Mouse (Mus musculus) hindbrain, postnatal 0 days (tissue): ENCODE results near the gene Spata31d1b. TPM values are rescaled to one million over a fixed set of nuclear protein-coding genes. Genes with fewer than 3 reads are reported as not detected.
"Not testable (repeated sequence)": the region's sequence is repeated elsewhere in the genome, so short reads cannot be mapped to it uniquely, and the experiment has no call there.

Experiments used
- ATAC-seq: fragments of 200-750 bp; cut with Nextera tagmentation; 2 replicates; pipeline ENCODE4 v1.8.0; 2017; ENCODE audit warnings: mild to moderate bottlenecking, moderate TSS enrichment, moderate library complexity
- DNase-seq: peaks from one replicate; pipeline ENCODE4 v3.0.0-alpha.2; 2015; ENCODE audit warnings: low spot score
- H3K27ac ChIP-seq: fragments of 300-500 bp; sonication (generic); 2 replicates; pipeline ENCODE4 v1.5.1; 2014; ENCODE audit warnings: mild to moderate bottlenecking
- H3K27me3 ChIP-seq: fragments of 300-500 bp; sonication (generic); 2 replicates; pipeline ENCODE4 v1.6.1; 2014; ENCODE audit warnings: low read length, mixed read lengths; ENCODE audit not compliant: insufficient read depth
- H3K36me3 ChIP-seq: fragments of 300-500 bp; sonication (generic); 2 replicates; pipeline ENCODE4 v1.6.1; 2014; ENCODE audit warnings: low read length, mixed read lengths; ENCODE audit not compliant: insufficient read depth
- H3K4me1 ChIP-seq: fragments of 300-500 bp; sonication (generic); 2 replicates; pipeline ENCODE4 v1.6.1; 2014; ENCODE audit warnings: antibody characterized with exemption, low read length, mixed read lengths; ENCODE audit not compliant: insufficient read depth
- H3K4me2 ChIP-seq: fragments of 300-500 bp; sonication (generic); 2 replicates; pipeline ENCODE4 v1.6.1; 2014; ENCODE audit warnings: low read depth, mild to moderate bottlenecking, low read length, moderate library complexity, mixed read lengths
- H3K4me3 ChIP-seq: fragments of 300-500 bp; sonication (generic); 2 replicates; pipeline ENCODE4 v1.5.1; 2014; ENCODE audit warnings: low read length
- H3K9ac ChIP-seq: fragments of 300-500 bp; sonication (generic); replicated peaks from 2 replicates; pipeline ENCODE4 v1.6.1; 2014; ENCODE audit warnings: mild to moderate bottlenecking, low read length, moderate library complexity, mixed read lengths
- H3K9me3 ChIP-seq: fragments of 300-500 bp; sonication (generic); 2 replicates; pipeline ENCODE4 v1.6.1; 2016; ENCODE audit warnings: low read length, mixed read lengths
- CTCF ChIP-seq: IDR thresholded peaks from 2 replicates; pipeline ENCODE4 v1.5.1; 2016; ENCODE audit warnings: antibody characterized with exemption, control low read depth, low read depth
- WGBS: fragments of 180-500 bp; shearing (Covaris S2); extraction: QIAGEN DNeasy Blood & Tissue Kit; methylation state at CpG from one replicate; pipeline ENCODE4 v1.1.7; 2014; 5-methylcytosine and 5-hydroxymethylcytosine counted together
- polyA plus RNA-seq: library from polyadenylated mRNA; unstranded; fragments of >200 nt; fragmentation: Nextera tagmentation; extraction: Ambion mirVana; gene quantifications from 2 replicates; pipeline ENCODE4 v1.2.1, GENCODE M21; 2015
- total RNA-seq: library from RNA; depleted of rRNA; stranded (reverse); fragments of >200 nt; gene quantifications from 2 replicates; pipeline ENCODE4 v1.2.3, GENCODE M21; 2014

Gene Spata31d1b
- total and polyA plus RNA-seq, 2 experiments from 2014 or later: 0.21 TPM; not detected in 1

DNA sequence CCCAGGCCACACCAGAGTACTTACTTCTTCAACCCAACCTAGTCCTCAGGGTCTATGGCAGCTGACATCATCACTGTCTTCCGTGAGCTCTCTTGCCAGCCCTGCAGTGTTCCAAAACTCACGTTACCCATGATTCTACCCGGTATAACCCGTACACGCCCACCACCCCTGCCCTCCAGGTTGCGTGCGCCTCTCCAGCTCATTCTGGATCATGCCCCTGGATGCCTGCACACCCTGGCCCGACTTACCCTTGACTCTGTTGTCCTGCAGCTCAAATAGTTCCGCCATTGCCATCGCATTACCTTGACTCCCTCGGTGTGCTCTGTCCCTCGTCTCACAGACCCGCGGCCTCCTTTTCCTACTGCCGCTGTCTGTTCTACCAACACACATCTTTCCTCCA, 1.9 kb upstream of the Spata31d1b start, which contains the start of gene Spata31d1a:
Gene Spata31d1a (minus strand): TSS at position 101 of the 400 bp plus-strand sequence.
- no peak for TF ChIP-seq CTCF
- Histone ChIP-seq H3K36me3 (no peaks in the 10 kb centered on the region), H3K27ac (no peak within 1 kb of the TSS)

DNA sequence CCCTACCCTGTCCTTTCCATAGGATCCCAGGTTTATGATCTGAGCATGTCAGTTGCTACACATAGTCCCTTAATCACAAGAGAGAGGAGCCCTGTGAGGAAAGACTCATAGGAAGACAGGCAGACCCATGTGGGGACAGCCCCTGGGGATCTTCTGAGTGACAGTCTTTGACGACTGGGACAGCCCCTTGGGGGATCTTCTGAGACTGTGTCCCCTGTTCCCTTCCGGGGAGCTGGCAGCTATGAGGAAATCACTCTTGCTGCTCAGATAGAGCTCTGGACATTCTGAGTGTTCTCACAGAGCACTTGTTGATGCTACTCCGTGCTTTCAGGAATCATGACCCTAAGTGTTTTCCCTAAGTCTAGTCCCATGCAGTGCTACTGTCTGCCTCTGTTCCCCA, 1.6 kb downstream of the Spata31d1b start:
- DNase-seq (no peak), ATAC-seq (no peak)
- Histone ChIP-seq H3K36me3 (no peaks in the 10 kb centered on the region), H3K9ac (no peak overlapping the region), H3K4me1 (no peaks in the 10 kb centered on the region), H3K4me3 (no peak overlapping the region), H3K27me3 (no peaks in the 10 kb centered on the region), H3K9me3 (no peaks in the 10 kb centered on the region), H3K4me2 (no peak overlapping the region), H3K27ac (no peak overlapping the region)
- TF ChIP-seq CTCF: no peak
- 37% methylated on average over 3 of the region's 3 CpGs for WGBS

More for the DNA sequence above, 1.9 kb upstream of the Spata31d1b start, which contains the start of gene Spata31d1a:
- WGBS: 90% methylated on average over 15 of the region's 15 CpGs
- Histone ChIP-seq H3K4me1 (no peaks in the 10 kb centered on the region), H3K27me3 (no peaks in the 10 kb centered on the region), H3K4me2 (no peak within 1 kb of the TSS), H3K9ac (no peak within 1 kb of the TSS), H3K9me3 (no peaks in the 10 kb centered on the region), H3K4me3 (no peak within 1 kb of the TSS)
- no peak for DNase-seq
- no peak for ATAC-seq

DNA sequence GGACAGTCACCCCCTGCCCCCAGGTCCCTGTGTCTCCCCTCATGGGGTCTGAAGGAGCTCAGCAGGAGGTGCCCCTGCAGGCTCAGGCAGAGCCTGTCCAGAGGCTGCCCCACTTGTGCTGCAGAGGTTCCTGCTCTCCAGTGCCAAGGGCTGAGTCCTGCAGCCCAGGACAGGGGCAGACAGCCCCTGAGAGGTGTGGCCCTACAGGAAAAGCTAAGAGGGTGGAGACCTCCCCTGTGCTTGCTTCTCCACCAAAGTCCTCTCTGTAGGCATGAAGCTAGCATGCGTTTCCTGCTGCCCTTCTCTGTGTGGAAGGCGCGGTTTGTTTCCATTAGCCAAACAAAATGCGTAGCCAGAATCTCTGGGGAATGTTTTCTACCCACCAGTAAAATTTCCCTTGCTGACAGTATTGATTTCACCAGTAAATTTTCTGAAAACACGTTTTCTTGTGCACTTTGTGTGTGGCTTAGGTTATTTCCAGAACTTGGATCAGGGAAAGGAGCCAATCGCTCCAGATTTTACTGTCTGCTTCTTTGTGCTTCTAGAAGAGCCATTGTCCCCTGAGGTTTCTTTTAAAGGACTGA, 6.9 kb downstream of the Spata31d1b start:
- not testable (repeated sequence) for H3K4me2 ChIP-seq, DNase-seq, H3K36me3 ChIP-seq, ATAC-seq, H3K4me3 ChIP-seq, H3K27me3 ChIP-seq, H3K9me3 ChIP-seq, H3K9ac ChIP-seq, H3K4me1 ChIP-seq, H3K27ac ChIP-seq
- 49% methylated on average over 6 of the region's 6 CpGs for WGBS

DNA sequence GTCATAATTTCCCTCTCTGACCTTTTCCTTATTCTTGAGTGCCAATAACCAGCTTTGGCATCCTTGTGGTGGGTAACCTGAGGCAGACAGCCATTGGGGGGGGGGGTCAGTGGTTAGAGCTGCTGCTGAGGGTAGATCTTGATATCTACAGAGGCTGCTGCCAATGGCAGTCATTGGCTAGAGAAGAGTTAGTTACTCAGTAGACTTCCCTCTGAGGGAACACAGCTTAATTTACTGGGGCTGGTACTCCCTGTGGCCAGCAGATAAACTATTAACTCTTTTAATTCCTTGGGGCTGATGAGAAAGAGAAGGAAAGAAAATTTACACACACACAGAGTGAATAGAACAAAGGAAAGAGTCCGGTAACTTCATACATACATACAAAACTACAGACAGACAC, 7.4 kb downstream of the Spata31d1b start:
- Histone ChIP-seq H3K36me3 (no peaks in the 10 kb centered on the region), H3K4me3 (no peak overlapping the region), H3K4me1 (no peaks in the 10 kb centered on the region), H3K9ac (no peak overlapping the region), H3K4me2 (no peak overlapping the region), H3K9me3 (no peaks in the 10 kb centered on the region), H3K27me3 (no peaks in the 10 kb centered on the region), H3K27ac (no peak overlapping the region)
- ATAC-seq (no peak), DNase-seq (no peak)
- 89% methylated on average over 1 of the region's 1 CpGs for WGBS
- no peak for TF ChIP-seq CTCF

DNA sequence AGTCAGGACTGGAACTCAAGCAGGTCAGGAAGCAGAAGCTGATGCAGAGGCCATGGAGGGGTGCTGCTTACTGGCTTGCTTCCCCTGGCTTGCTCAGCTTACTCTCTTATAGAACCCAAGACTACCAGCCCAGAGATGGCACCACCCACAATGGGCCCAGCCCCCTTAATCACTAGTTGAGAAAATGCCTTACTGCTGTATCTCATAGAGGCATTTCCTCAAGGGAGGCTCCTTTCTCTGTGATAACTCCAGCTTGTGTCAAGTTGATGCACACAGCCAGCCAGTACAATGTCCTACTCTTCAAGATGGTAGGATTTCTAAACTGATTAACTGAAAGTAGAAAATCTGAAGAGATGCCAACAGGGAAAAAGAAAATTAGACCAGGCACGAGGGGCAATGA, 10.0 kb downstream of the Spata31d1b start:
- ATAC-seq, H3K9me3 ChIP-seq, H3K4me2 ChIP-seq, H3K4me1 ChIP-seq, H3K9ac ChIP-seq, H3K27ac ChIP-seq, DNase-seq, H3K36me3 ChIP-seq, H3K27me3 ChIP-seq, H3K4me3 ChIP-seq: not testable (repeated sequence)
- WGBS: 79% methylated on average over 1 of the region's 1 CpGs

DNA sequence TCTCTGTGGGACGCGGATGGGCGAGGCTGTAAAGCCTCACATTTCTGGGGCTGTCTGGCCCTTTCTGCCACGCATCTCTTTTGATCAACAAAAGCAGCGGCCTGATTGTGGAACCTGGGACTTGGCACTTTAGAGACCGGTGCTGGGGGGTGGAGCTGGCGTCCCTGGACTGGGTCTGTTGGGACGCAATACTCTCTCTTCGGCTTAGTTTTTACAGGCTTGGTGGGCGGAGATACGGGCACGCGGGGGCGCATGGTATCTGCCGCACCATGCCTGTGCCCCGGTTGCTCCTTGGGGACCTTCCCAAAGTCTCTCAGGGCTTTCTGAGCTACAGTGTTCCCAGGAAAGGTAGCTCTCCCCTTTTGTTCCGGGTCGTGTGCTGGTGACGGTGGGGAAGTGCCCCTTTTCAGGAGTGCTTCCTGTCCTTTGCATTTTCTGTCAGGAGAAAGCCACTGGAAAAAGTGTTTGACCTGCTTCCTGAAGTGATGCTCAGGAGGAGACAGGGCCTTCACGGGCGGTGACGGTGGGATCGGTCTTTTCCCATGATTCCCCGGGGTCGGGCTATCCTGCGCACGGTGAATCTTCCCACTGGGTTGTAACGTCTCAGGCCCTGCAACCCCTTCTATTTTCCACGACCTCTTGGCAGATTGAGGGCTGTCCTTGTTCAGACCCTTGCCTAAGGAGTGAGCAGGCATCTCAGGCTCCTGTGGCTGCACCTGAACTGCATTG, 14.2 kb downstream of the Spata31d1b start:
- H3K4me1 ChIP-seq: no peaks in the 10 kb centered on the region
- no peak for ATAC-seq
- TF ChIP-seq CTCF: no peak
- no peaks in the 10 kb centered on the region for H3K9me3 ChIP-seq
- H3K9ac ChIP-seq: no peak overlapping the region
- peak overlapping the region; percentile 39 for H3K4me2 ChIP-seq
- no peak overlapping the region for H3K27ac ChIP-seq
- H3K4me3 ChIP-seq: no peak overlapping the region
- WGBS: 37% methylated on average over 29 of the region's 29 CpGs
- no peaks in the 10 kb centered on the region for H3K36me3 ChIP-seq
- no peaks in the 10 kb centered on the region for H3K27me3 ChIP-seq
- DNase-seq: no peak
